Comparison of ENCODE assay signal across 8 mouse cellular contexts in genomic region chr9:52167863-52168685, GRCm38 (mm10). TPM values are rescaled to one million over a fixed set of nuclear protein-coding genes. Genes with fewer than 3 reads are reported as not detected.
A peak's percentile ranks its signal among the peaks of the same experiment; 100 is the strongest.
DNase-seq lines count a peak whose midpoint lies in the region; ATAC-seq and TF ChIP-seq lines count a peak whose summit lies in the region.

TSS of gene Zc3h12c (minus strand) at chr9:52168572.

- H3K36me3 ChIP-seq in lung, postnatal 0 days (ENCODE audit: insufficient read depth, low read length) = no peaks in the 10 kb centered on the region

- peak within 1 kb of the TSS; percentile 85 for H3K4me3 ChIP-seq in lung, postnatal 0 days (ENCODE audit: low read depth, low read length)

- no peak for TF ChIP-seq EP300 in lung, postnatal 0 days (IDR thresholded peaks at IDR 0.05)

- H3K9ac ChIP-seq in lung, postnatal 0 days (replicated peaks; ENCODE audit: low read depth) = peak within 1 kb of the TSS; percentile 91

- DNase-seq in NIH3T3 (ENCODE audit: low read depth) = peak; percentile 70
- peak; percentile 62 for DNase-seq in cerebellum, adult 8-10 months
- DNase-seq in forelimb bud, embryonic 11.5 days (ENCODE audit: low read depth, low spot score) = peak; percentile 38
- peak; percentile 26 for DNase-seq in layer of hippocampus, adult 9-11 months
- peak; percentile 65 for DNase-seq in lung, postnatal 0 days (ENCODE audit: low spot score)
- DNase-seq in ovary, postnatal 36 days (ENCODE audit: low spot score) = peak; percentile 73
- DNase-seq in thymus, postnatal 36 days = peak; percentile 40 to 49

- H3K4me1 ChIP-seq in lung, postnatal 0 days (ENCODE audit: insufficient read depth, low read depth, low read length) = peaks cover 6% of the 10 kb centered on the region; the same call in 1 of the 2 replicates

- H3K27me3 ChIP-seq in lung, postnatal 0 days (replicated peaks; ENCODE audit: insufficient read depth, low read length) = no peaks in the 10 kb centered on the region

- no peak; the same call in 1 of the 2 replicates for TF ChIP-seq CTCF in lung, postnatal 0 days (IDR thresholded peaks at IDR 0.05)

- under 1% methylated on average over 60 of the region's 100 CpGs for WGBS in lung, postnatal 0 days

- H3K27ac ChIP-seq in lung, postnatal 0 days (ENCODE audit: low read length) = peak within 1 kb of the TSS; percentile 92

- H3K4me2 ChIP-seq in lung, postnatal 0 days (replicated peaks; ENCODE audit: low read depth, low read length) = peak within 1 kb of the TSS; percentile 84

- no peaks in the 10 kb centered on the region for H3K9me3 ChIP-seq in lung, postnatal 0 days (ENCODE audit: low read length)

- ATAC-seq in hematopoietic stem cell, adult 5-6 weeks (replicated peaks in 1 of 2; ENCODE audit: insufficient read depth in 1 of 2, low FRiP score in 2 of 2, low TSS enrichment in 1 of 2, low read depth in 1 of 2, poor library complexity in 2 of 2, severe bottlenecking in 2 of 2) = peak; percentile 19 to 23; a peak in 2 of 4 replicates
- ATAC-seq in lung, postnatal 0 days = peak; percentile 82

RNA-seq across cellular contexts. Expression of gene Zc3h12c, which starts in this region (rescaled TPM):
- 11.0 and 12.0 TPM in 2 replicates for total RNA-seq in hematopoietic stem cell, adult 5-6 weeks (2017)
- polyA plus RNA-seq in lung, postnatal 0 days (2015; fragmentation: Nextera tagmentation; extraction: Ambion mirVana) = 2.0 and 2.3 TPM in 2 replicates

Comparison
In these comparisons a context has a peak if more than half of its experiments do, and no peak if none do; other contexts are left out.
1. Peak in every context shown above with its lines: DNase-seq, ATAC-seq, H3K4me3 ChIP-seq and H3K27ac ChIP-seq.